Mouse (Mus musculus): ENCODE measurements around the gene Aicda. TPM values are rescaled to one million over a fixed set of nuclear protein-coding genes. Genes with fewer than 3 reads are reported as not detected.
"Not testable (repeated sequence)": the region's sequence is repeated elsewhere in the genome, so short reads cannot be mapped to it uniquely, and the experiment has no call there.

Gene Aicda
- total RNA-seq (2014; fragmentation: Nextera tagmentation): not detected in 2 replicates
- total RNA-seq (2017): not detected in 2 replicates

DNA sequence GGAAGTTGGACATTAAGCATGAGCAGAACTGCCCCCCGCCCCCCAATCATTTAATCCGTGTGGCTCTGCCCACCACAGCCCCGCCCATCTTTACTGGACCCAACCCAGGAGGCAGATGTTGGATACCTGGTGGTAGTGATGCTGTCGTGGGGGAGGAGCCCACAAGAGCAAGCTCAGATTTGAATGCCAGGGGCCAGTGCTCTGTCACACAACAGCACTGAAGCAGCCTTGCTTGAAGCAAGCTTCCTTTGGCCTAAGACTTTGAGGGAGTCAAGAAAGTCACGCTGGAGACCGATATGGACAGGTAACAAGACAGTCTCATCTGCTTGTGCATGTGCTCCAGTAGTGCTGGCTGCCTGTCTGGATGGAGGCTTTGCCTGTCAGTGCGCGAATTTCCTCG lies at the start of gene Aicda:
Aicda (plus strand) TSS at position 196 of the 400 bp plus-strand sequence.
- no peak for ATAC-seq (replicated peaks; ENCODE audit: low FRiP score, low TSS enrichment, poor library complexity, severe bottlenecking)

DNA sequence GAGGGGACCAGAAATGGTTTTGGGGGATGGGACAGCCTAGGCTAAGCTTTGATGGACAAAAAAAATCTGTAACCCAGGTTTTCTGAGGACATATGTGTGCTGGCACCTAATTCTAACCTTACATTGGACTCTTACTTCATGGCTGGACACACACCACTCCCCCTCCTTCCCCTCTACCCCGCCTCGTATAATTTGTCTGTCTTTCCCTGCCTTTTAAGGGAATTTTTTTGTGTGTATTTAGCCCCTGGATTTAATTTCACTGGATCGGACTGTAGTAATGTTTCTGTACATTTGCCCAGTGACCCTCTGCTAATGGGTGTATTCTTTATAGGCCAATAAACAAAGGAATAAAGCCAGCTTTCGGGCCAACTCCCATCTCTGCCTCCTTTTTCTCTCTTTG lies 48.6 kb upstream of the Aicda start:
- no peak for ATAC-seq (replicated peaks; ENCODE audit: low FRiP score, low TSS enrichment, poor library complexity, severe bottlenecking)

- no peak for ATAC-seq (replicated peaks; ENCODE audit: low FRiP score, low TSS enrichment, poor library complexity, severe bottlenecking)
Observed at GRCm38 (mm10) chr6:122505545-122505944, 48.1 kb upstream of the Aicda start, which contains the start of gene Mfap5. Mfap5 (plus strand) TSS chr6:122505845.

GRCm38 (mm10) chr6:122508494-122508893 lies 45.1 kb upstream of the Aicda start:
- no peak for ATAC-seq (replicated peaks; ENCODE audit: low FRiP score, low TSS enrichment, poor library complexity, severe bottlenecking)

DNA sequence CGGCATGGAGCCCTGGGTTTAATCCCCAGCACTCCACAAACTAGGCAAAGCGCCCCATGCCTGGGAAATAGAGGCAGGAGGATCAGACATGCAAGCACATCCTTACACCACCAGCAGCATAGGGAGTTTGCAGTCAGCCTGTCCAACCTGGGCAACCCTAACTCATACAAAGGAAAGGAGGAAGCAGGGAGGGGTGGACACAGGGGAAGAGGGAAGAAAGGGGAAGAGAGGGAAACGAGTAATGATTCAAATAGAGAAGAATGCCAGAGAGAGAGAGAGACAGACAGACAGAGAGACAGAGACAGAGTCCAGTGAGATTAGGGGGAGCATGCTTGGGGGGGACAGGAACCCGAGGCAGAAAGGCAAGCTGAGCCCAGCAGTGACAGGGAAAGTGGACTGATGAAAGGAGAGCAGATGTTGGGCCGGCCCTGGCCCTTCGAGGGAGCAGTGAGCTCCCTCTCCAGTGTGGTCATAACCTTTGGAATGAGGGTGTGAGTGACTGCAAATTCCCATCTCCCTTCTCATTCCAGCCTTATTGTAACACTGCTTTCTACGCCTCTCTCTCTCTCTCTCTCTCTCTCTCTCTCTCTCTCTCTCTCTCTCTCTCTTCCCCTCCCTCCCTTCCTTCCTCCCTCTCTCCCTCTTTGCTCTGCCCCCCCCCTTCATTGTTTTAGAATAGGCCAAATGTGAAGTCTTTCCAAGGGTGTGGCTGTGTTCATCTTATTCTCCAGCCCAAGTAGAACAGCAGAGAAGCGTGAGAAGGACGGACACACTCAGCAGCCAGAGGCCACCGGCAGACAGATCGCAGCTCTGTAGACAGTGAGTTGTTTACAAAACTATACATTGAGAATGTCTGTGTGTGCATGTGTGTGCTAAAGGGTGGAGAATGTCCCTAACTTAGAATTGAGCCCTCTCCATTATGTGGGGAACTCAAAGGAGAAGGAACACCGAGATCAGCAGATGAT lies 40.4 kb upstream of the Aicda start:
- no peak for ATAC-seq (replicated peaks; ENCODE audit: low FRiP score, low TSS enrichment, poor library complexity, severe bottlenecking)

DNA sequence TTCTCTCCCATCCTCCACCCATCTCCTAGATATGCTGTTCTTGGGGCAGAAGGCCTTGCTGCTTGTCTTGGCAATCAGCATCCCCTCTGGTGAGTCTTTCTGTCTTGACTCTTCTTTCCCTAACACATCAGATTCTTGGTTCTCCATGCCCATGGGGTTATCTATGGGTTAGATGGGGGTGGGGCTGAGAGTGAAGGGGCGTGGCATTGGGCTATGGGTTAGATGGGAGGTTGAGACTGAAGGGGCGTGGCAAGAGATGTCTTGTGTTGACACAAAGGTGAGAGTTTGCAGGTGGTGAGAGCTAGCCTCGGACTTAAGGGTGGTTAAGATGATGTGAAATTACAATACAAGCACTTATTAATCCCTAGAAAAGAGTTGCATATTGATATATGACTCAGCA lies 39.3 kb upstream of the Aicda start:
- ATAC-seq (replicated peaks; ENCODE audit: low FRiP score, low TSS enrichment, poor library complexity, severe bottlenecking): no peak

DNA sequence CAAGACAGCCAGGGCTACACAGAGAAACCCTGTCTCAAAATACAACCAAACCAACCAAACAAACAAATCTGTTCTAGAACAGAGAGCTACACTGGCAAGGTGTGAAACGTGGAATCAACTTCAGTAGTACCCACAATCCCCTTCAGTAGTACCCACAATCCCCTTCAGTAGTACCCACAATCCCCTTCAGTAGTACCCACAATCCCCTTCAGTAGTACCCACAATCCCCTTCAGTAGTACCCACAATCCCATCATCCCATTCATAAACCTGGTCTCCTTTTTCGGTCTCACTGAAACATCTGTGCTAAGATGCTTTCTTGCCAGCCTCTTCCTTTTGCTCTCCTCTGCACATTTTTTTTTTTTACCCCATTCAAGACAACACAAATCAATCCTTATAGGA lies 37.8 kb upstream of the Aicda start:
- ATAC-seq (replicated peaks; ENCODE audit: low FRiP score, low TSS enrichment, poor library complexity, severe bottlenecking): not testable (repeated sequence)

GRCm38 (mm10) chr6:122517668-122518067 lies 35.9 kb upstream of the Aicda start:
- ATAC-seq (replicated peaks; ENCODE audit: low FRiP score, low TSS enrichment, poor library complexity, severe bottlenecking): no peak

DNA sequence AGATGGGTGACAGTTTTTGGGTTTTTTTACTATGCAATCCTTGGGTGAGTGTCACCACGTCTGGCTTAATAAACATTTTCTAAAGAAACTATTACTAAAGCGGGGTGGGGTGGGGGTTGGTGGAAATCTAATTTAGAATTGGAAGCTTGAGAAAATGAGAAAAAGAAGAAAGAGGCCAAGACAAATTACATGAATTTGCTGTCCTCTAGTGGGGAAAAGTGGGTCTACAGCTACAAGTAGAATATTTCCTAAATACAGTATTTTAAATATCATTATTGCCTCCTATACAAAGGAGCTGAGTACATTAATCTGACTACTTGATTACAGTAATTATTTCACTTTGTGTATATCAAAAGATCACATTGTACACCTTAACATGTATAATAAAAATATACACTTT lies 34.2 kb upstream of the Aicda start:
- ATAC-seq (replicated peaks; ENCODE audit: low FRiP score, low TSS enrichment, poor library complexity, severe bottlenecking): no peak

DNA sequence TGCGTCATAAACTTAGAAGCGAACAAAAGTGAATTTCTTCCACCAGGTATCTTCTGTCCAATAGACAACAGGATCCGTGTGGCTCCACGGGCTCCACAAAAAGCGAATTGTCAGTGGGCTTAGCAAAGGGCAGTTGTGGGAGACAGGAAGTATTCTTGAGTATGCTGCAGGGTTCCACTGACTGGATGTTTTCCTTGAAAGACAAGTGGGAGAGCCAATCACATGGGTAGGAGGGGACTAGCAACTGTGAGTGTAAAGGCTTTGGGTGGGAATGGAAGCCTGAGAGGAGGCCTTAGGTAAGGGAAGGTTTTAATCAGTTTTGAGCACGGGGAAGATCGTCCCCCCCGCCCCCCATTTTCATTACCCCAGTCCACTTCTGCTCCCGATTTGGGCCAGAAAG lies 31.0 kb upstream of the Aicda start:
- ATAC-seq (replicated peaks; ENCODE audit: low FRiP score, low TSS enrichment, poor library complexity, severe bottlenecking): no peak

DNA sequence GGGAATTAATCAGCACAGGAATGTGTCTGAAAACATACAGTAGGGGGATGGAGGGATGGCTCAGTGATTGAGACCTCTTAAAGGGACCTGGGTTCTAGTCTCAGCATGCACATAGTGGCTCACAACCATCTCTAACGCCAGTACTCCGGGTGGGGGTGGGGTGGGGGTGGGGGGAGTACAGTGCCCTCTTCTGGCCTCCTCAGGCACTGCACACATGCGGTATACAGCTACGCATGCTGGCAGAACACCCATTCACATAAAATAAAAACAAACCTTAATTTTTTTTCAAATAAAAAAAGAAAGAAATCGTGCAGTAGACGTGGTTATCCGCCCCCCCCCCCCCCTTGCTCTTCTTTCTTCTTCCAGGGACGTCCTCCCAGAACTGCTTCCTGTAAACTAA lies 30.3 kb upstream of the Aicda start:
- ATAC-seq (replicated peaks; ENCODE audit: low FRiP score, low TSS enrichment, poor library complexity, severe bottlenecking): no peak

GRCm38 (mm10) chr6:122527596-122527995 lies 26.0 kb upstream of the Aicda start:
- no peak for ATAC-seq (replicated peaks; ENCODE audit: low FRiP score, low TSS enrichment, poor library complexity, severe bottlenecking)

- ATAC-seq (replicated peaks; ENCODE audit: low FRiP score, low TSS enrichment, poor library complexity, severe bottlenecking): no peak
Observed at GRCm38 (mm10) chr6:122528136-122528535, 25.5 kb upstream of the Aicda start.

DNA sequence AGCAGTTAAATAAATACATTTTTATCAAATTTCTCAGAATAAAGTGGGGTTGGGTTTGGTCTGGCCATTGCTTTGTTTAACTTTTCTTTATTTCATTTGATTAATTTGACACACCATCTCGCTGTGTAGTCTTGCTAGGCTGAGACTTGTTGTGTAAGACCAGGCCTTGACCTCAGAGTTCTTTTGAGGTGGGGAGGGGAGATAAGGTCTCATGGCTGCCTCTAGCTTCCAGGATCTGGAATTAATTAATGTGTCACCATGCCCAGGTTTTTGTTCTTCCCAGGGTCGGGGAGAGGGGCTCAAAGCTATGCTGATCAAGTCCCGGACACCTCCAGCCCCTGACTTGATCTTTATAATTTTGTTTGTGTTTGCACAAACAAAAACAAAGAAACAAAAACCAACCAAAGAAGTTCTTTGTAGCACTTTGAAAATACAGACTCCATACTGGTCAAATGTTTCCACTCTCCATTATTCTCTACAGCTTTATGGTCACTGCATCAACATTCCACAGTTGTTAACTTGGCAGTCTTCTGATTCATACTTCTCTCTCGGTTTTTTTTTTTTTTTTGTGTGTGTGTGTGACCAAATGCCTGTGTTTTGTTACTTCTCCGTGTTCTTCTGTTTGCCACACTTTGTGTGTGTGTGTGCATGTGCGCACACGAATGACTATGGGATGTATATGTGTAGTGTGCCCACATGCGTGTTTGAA lies 22.0 kb upstream of the Aicda start:
- ATAC-seq (replicated peaks; ENCODE audit: low FRiP score, low TSS enrichment, poor library complexity, severe bottlenecking): no peak

DNA sequence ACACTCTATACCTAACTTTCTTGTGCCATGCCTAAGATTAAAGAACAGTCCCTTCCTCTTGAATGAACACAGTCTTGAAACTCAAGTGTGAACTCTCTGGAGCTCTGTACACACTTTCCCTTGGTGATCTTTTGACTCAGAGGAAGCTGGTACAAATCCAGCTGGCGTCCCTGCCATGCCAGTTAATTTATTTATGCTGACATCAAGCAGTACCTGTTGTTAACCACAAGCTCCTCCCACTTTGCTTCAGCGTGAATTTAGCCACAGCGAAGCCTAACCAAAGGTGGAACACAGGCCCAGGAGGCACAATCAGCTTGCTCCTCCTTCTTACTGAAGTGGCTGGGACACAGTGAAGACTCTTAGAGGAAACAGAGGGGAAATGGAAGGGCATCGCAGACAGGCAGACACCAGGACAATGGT lies 20.7 kb upstream of the Aicda start:
- ATAC-seq (replicated peaks; ENCODE audit: low FRiP score, low TSS enrichment, poor library complexity, severe bottlenecking): peak; percentile 85

DNA sequence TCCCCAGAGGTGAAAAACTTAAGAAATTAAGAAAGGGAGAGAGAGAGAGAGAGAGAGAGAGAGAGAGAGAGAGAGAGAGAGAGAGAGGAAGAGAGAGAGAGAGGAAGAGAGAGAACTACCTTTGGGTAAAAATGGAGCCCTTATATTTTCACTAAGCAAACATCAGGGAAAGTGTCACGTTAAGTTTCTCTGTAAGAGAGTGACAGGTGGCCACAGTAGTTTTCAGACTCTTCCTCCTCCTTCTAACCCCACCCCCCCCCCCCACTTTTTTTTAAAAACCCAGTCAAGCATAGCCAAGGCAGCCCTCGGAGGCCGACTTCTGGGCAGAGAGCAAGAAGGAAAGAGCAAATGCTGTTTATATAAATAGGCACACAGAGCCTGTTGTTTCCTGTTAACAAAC lies 19.6 kb upstream of the Aicda start:
- no peak for ATAC-seq (replicated peaks; ENCODE audit: low FRiP score, low TSS enrichment, poor library complexity, severe bottlenecking)

GRCm38 (mm10) chr6:122539564-122539963 lies 14.0 kb upstream of the Aicda start:
- ATAC-seq (replicated peaks; ENCODE audit: low FRiP score, low TSS enrichment, poor library complexity, severe bottlenecking): no peak

DNA sequence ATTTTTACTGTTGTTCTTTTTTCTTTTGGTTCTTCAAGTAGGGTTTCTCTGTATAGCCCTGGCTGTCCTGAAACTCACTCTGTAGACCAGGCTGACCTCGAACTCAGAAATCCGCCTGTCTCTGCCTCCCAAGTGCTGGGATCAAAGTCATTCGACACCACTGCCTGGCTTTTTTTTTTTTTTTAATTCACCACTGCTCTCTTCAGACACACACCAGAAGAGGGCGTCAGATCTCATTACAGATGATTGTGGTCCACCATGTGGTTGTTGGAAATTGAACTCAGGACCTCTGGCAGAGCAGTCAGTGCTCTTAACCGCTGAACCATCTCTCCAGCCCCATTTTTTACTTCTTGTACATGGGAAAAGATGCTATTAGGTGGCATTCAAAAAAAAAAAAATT lies 11.1 kb upstream of the Aicda start:
- ATAC-seq (replicated peaks; ENCODE audit: low FRiP score, low TSS enrichment, poor library complexity, severe bottlenecking): not testable (repeated sequence)

DNA sequence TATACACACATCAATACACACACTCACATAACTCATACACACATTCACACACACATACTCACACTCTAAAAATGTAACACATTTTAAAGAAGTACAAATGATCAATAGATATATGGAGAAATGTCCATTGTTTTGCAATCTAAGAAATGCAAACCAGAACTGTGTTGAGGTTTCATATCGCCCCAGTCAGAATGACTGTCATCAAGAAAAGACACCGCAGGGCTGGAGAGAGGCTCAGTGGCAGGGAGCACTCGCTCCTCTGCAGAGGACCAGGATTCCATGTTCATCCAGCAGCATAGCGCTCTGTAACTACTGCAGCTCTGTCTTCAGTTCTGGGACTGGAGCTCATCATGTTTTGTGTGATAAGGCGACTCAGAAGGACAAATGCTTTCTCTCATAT lies 10.0 kb upstream of the Aicda start:
- no peak for ATAC-seq (replicated peaks; ENCODE audit: low FRiP score, low TSS enrichment, poor library complexity, severe bottlenecking)

- ATAC-seq (replicated peaks; ENCODE audit: low FRiP score, low TSS enrichment, poor library complexity, severe bottlenecking): no peak
Observed at GRCm38 (mm10) chr6:122544672-122545071, 8.9 kb upstream of the Aicda start.
